Mouse (Mus musculus) ovary, postnatal 14 days (tissue): ENCODE measurements around the gene Gm4922.

Source experiments
- DNase-seq: peaks from one replicate; pipeline ENCODE4 v3.0.0; 2022; ENCODE audit warnings: low spot score

Gene Gm4922

DNA sequence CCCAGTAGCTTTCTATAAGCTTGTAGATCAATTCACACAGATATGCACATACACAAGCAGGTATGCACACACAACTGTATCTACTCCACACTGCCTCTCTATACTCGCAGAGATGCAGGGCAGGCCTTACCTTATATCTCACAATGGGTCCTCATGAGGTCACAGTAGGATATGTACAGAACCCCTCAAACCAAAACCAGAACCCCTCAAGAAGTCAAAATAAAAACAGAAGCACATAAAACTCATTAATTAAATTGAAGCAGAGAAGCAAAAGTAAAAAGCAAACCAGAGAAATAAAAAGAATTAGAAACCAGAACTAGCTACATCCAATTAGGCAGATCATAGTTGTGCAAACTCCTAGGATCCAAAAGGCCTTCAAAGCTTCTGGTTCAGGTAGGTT is at the start of gene Gm4922:
TSS of gene Gm4922 (minus strand) at position 101 of the 400 bp plus-strand sequence.
- no peak for DNase-seq

DNA sequence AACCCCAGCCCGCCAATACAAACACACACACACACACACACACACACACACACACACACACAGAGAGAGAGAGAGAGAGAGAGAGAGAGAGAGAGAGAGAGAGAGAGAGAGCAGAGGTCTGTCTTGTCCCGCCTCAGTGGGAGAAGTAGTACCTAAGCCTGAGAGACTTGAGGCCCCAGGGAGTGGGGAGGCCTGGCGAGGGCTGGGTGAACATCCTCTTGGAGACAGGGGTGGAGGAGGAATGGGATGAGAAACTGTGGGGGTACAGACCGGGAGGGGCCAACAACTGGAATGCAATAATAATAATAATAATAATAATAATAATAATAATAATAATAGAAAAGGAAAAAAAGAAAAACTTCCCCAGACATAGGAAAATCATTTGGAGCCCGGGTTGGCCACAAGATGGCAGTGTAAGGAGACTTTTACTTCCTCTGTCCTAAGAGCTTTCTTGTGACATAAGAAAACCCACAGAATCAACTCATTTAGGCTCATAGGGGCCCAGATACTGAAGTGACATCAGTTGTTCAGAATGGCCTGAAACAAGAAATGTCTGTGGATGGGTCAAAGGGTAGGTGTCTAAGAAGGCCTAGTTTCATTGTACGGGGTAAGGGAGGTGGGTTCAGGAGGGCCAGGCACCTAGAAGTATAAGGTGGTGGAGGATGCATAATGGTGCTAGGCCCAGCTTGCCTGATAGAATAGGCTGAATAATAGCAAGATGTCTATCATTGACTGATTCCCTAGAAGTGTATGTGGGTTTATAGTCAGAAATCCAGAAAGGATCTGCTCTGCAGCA is 49.3 kb upstream of the Gm4922 start:
- DNase-seq = peak; percentile 15

DNA sequence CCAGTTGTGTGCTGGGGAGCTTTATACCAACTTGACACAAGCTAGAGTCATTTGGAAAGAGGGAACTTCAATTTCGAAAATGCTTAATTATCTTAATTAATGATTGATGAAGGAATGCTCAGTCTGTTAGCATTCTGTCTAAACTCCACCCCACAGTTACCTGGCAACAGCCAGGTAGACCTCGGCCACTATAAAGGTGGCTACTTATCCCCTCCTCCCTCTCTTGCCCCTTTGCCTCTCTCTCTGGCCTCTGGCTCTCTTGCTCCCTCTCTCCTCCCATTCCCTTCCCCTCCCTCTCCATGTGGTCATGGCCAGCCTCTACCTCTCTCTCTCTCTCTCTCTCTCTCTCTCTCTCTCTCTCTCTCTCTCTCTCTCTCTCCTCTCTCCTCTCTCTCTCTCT is 47.8 kb upstream of the Gm4922 start:
- DNase-seq = no peak

DNA sequence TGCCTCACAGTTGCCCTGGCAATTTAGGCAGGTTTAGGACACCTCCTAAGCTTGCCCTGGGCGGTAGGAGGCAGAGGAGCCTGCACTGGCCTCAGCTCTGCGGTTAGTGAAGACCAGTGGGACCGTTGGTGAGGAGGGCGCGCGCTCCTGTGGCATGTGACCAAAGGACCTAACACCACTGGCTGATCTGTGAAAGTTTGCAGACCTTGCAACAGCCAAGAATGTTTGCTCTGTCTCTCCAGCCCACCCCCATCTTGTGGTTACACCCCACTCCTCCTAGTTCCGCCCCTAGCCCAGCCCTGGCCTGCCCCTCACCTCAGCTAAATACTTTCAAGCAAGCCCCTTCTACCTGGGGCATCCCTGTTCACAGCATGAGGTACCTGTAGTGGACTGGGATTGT is 45.2 kb upstream of the Gm4922 start:
- no peak for DNase-seq

DNA sequence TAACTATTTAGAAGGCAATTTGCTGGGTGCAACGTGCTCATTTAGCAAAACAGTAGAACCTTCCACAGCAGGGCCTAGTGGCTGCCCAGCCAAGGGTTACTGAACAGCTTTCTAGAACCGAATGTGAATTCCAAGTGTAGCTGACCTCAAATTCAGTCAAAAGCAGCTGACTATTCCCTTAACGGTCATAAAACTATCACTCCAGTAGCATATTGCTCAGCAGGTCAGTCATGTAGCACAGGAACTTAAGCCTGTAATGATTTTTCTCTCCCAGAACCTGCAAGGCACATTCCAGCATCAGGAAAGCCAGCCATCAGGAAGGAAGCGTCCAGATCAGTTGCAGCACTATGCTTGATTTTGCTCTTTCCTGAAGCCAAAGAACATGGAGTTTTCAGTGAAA is 43.8 kb upstream of the Gm4922 start:
- no peak for DNase-seq

DNA sequence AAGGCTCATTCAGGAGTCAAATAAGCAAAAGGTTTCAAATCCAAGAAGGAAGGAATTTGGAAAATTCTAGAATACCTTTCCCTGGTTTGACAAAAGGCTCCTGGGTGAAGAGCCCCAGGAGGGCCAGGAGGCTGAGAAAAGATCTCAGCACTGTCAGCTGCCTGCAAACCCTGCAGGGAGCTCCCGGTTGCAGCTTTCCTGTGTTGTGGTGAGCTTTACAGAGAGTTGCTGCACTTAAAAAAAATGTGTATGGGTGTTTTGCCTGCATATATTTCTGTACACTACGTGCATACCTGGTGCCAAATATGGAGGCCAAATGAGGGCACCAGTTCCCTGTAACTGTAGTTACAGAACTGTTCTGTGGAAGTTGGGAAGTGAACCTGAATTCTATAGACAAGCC is 41.3 kb upstream of the Gm4922 start:
- no peak for DNase-seq

DNA sequence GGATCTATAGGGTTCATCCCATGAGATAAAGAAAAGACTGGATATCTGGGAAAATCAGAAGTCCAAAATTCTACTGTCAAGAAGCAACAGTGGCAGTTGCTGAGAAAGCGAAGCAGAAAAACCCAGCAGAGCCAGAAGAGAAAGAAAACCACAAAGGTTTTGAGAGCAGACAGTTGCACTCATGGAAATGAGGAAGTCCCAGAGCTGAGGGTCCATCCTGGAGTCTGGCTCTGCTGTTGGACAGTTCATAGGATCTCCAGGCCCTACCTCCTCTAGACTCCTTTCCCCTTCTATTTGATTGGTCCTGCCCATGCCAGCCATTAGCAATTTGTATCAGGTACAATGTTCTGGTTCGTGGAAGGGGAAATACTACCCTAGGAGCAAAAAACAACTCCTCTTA is 39.5 kb upstream of the Gm4922 start:
- DNase-seq = no peak

DNA sequence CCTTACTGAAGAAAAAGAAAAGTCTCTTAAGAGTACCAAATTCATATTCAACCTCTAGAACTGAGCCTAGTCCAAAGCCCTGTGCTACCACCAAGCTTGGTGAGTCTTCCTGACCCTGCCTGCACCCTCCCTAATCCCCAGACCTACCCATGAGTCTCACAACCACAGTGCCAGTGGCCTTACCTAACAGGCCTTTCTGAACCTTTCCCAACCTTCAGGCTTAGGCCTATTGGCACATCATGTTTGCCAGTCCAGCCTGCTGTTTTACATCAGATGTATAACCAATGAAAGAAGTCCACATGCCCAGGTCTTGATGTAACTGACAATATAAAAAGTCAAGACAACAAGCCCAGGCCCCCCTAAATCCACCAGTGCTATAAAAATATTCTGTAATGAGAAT is 38.5 kb upstream of the Gm4922 start:
- DNase-seq = no peak

DNA sequence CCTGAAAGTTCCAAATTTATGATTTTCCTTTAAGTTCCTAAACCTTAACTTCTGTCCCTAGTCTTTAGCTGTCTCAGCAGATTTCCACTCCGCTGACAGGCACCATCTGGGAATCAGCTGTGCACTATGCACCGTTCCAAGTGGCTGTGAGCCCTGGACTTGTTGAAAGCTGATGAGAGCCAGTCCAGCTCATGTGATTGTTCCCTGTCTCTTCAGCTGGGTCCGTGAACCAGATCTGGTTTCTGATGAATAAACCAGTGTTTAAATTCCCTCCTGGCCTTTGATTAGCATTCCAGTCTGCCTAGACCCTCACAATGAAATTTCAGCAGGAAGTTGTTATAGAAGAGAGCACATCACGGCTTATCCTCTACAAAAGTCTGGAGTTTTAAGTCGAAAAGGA is 30.0 kb upstream of the Gm4922 start:
- DNase-seq = peak; percentile 10

DNA sequence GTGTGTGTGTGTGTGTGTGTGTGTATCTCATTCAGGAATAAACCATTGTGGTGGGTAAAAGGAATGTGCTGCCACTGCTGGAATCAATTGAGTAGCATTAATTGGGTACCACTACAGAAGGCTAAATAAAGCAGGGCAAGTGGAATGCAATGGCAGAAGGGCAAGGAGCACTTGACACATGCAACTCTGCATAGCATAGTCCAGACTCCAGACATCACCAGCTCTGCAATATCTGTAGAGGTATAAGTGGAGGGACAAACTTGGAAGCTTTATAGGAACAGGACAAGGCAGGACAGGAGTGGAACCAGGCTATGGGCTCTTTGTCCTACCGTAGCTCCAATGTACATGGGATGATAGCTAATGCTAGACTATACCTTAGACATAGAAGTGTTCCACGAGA is 25.2 kb upstream of the Gm4922 start:
- DNase-seq = no peak

DNA sequence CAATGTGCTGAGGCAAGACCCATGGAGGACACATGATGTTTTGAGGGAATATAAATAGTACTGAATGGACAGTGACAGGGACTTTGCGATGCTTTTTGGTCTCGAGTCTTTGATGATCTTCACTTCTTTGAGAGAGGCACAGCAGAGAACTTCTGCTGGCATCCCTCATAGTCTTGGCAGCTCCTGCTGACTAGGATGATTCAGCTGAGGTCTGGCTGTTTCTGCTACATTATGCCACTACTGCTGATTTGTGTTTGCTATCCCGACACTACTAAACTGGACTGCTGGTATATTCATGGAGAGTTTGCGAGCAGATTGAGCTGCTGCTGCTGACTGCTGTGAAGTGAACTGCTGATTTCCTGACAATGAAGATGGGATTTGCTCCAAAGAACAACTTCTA is 3.5 kb upstream of the Gm4922 start:
- DNase-seq = no peak

DNA sequence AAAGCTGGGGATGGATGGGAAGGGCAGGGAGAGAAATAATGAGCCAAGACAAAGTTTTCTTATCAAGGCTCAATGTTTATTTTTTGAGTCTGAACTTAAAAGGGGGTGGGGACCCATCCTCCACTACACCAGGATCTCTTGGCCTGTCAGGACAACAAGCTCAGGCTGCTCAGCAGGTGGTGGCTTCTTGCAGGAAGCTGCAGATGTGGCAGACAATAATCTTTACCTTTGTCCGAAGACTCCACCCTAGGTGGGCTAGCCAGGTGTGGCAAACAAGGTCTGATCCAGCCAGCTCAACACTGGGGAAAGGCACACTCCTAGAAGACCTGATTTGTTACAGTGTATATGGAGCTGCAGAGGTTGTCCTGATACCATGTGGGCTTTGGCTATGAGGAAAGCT is 2.0 kb upstream of the Gm4922 start:
- no peak for DNase-seq

DNA sequence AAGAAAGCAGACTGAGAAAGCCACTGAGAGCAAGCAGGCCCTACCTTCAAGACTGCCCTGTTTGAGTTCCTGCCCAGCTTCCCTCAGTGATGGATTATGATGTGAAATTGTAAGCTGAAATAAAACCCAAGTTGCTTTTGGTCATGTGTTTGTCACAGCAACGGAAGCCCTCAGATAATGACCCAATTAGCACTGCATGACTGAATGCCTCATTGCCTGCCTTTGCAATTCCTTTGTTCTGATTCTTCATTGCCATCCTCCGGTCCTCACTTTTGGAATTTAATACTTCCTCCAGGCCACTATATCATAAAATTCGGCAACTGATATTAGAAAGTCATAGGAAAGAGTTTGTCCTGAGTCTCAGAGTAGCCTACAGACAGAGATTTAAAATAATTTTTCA is 9.0 kb downstream of the Gm4922 start:
- no peak for DNase-seq

DNA sequence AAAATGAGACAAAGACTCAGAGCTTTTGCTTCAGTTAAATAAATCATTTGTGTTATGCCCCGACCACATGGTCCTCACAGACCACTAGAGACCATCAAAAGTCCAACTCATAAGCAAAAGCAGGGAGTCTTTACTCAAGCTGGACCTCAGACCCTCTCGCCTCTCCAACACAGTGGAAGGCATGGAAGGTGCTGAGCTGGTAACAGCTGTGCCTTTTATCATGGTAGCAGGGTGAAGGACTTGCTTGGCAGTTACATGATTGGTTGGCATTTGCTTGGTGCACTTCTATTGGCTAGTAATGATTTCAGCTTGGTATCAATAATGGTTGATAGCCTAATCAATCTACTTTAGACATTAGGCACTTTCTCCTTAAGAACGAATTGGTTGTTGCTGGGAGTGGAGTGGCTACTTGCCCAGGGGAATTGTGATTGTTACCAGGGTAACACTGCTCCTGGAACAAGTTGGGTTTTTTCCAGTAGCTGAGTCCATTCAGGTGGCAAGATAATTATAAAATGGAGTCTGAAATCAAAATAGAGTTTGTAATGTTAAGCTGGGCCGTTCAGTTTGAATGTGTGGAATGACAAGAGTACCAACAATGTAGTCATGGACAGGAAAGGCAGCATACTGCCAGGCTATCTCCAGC is 13.9 kb downstream of the Gm4922 start:
- DNase-seq = peak; percentile 1

DNA sequence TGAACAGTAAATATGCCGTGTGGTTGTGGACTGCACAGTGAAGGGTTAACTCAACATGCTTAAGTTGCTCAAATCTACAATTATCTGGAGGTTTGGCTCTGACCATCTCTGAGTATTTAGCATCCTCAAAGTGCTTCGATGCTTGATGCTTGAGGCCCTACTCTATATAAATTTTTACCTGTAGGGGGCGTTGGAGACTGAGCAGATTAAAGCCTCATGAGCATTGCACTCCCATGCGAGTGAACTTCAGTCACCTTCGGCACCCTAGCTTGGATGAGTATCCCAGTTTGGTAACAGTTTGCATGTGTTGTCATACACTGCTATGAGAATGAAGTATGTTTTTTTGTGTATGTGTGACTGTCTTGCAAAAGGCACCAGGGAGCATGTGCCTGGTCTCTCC is 16.7 kb downstream of the Gm4922 start:
- DNase-seq = no peak

DNA sequence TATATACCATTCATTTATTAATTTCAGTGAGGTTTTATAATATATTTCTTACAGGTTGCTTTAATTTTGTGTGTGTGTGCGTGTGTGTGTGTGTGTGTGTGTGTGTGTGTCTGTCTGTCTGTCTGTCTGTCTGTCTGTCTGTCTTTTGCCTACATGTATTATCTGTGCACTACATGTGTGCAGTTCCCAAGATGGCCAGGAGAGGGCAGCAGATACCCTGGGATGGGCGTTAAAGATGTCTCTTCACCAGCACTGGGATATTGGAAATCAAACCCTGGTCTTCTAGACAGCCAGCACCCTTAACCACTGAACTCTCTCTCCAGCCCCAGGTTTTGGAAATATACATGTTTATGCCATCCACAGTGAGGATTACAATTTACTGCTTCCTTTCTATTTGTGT is 26.4 kb downstream of the Gm4922 start:
- peak; percentile 51 for DNase-seq

DNA sequence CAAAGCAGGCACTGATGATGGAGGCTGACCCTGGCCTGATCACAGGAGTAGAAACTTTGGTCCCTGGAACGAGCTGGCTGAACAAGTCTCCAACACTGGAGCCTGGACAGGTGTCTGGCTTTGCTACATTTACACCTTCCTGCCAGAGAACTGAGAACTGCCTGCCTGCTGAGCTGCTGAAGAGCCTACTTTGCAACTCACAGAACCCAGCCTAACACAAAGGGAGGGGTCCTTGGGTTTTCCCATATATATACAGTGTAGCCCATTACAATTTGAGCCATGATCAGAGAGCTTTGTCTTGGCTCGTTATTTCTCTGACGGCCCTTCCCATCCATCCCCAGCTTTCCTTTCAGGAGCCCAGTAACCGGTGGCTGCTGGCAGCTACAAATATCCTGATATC is 36.5 kb downstream of the Gm4922 start:
- DNase-seq = no peak

DNA sequence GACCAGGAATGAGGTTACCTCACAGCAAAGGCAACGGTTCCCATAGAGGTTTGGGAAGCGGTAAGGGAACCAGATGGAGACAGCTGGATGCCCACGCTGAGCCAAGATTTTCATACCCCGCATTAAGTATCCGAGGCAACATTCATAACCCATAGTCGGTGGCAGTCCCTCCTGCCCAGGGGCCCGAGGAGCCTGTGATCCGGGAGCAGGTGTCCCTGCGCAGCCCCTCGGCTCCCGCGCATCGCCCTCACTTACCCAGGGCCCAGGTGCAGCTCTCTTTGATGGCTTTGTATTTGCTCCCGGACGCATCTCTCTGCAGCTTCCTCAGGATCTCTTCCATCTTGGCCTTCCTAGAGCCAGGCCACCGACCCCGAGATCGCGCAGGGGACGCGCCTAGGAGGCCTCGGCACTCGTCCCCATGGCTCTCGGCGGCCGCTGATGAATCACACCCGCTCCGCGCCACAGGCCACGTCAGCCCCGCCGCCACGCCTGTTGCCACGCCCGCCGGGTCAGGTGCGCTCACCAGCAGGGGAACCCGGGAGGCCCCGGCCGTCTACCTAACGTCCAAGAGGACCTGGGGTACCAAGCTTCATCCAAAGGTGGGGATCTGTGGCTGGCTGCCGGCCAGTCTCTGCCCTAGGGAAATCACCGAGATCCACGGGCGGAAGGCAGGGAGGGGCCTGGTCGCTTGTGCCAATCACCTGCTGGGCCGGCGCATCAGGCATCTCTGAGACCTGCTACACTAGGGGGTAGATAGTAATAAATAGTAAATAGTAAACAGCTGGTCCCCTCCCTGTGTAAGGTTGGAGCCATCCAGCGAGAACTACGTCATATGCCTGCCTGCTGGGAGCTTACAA is 43.1 kb downstream of the Gm4922 start, which contains the start of gene Arfgef3:
TSS of gene Arfgef3 (minus strand) at position 664 of the 857 bp plus-strand sequence.
- peak; percentile 4 for DNase-seq

DNA sequence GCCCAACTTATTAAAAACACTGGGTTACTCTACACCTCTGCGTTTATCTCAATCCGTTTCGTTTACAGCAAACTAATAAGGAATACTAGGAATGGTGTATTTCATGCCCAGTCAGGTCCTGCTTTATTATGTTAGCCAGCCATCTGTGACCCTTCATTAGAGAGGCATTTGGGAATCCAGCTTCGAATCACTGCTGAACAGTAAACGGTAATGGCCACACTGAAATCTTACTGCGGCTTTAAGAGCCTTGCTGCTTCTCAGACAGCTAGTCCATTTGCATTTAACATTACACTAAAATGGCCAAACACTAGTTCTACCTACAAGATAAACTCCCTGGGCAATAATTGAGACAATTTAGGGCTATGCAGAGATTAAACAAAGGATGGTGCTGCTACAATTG is 44.5 kb downstream of the Gm4922 start:
- no peak for DNase-seq

DNA sequence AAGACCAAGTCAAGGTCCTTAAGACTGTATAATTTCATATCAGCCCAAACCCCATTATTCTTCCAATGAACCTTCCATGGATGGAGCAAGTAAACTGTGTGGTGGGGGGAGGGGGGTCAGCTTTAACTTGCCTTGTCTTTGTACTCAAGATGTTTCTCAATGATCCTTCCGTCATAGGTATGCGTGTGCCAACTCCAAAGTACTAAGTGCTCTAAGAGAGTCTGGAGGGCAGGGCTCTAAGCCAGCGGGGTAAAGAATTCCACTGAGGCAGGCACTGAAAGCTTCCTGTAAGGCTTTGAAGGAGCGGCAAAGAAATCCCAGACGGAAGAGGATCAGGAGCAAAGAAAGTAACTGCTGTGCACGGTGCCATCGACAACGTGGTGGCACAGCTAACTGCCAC is 45.6 kb downstream of the Gm4922 start:
- DNase-seq = no peak
